Mouse (Mus musculus): ENCODE measurements around the gene Mt3. TPM values are rescaled to one million over a fixed set of nuclear protein-coding genes. Genes with fewer than 3 reads are reported as not detected.

Gene Mt3
- polyA plus RNA-seq (2015; fragmentation: Nextera tagmentation; extraction: Ambion mirVana), result 2.2 and 2.7 TPM in 2 replicates

- Histone ChIP-seq H3K27ac (no peak within 1 kb of the TSS), H3K27me3 (ENCODE audit: insufficient read depth, low read length) (no peaks in the 10 kb centered on the region), H3K9ac (ENCODE audit: low read depth, low read length) (no peak within 1 kb of the TSS), H3K4me1 (replicated peaks; ENCODE audit: insufficient read depth, low read length) (peaks cover 6% of the 10 kb centered on the region; the same call in 1 of the 2 replicates), H3K4me3 (replicated peaks; ENCODE audit: low read depth, low read length) (peak within 1 kb of the TSS; percentile 7; the same call in 1 of the 2 replicates), H3K4me2 (ENCODE audit: low read length) (peak within 1 kb of the TSS; percentile 53), H3K36me3 (ENCODE audit: insufficient read depth, low read length) (no peaks in the 10 kb centered on the region), H3K9me3 (replicated peaks; ENCODE audit: low read length) (no peaks in the 10 kb centered on the region)
- DNase-seq (ENCODE audit: low spot score) (peak; percentile 68), ATAC-seq (replicated peaks; ENCODE audit: low FRiP score, low read depth) (peak; percentile 81)
- peak; percentile 38 for TF ChIP-seq CTCF (IDR thresholded peaks at IDR 0.05; ENCODE audit: low read depth)
- 2% methylated on average over 29 of the region's 29 CpGs for WGBS
Measured at GRCm38 (mm10) chr8:94152513-94153300, at the start of gene Mt3. Gene Mt3 (plus strand): TSS chr8:94152607.

DNA sequence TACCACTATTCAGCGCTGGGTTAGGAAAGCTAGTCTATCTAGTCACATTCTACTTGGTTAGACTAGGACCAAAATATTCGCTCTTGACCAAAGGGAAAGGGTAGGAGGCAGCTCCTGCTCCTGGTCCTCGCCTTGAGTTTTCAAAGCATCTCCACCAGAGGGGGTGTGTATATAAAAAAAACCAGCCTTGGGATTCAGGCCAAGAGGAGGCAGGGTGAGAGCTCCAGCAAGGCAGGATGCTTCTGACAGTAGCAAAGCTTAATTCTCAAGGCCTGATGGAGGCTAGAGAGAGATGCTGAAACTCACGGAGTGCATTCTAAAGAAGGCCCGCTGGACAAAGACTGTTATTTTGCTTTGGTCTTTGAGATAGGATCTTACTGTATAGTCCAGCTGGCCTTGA, 48.3 kb upstream of the Mt3 start:
- no peak overlapping the region for H3K9ac ChIP-seq (ENCODE audit: low read depth, low read length)
- WGBS, result 52% methylated on average over 5 of the region's 5 CpGs
- H3K4me3 ChIP-seq (replicated peaks; ENCODE audit: low read depth, low read length), result no peak overlapping the region

GRCm38 (mm10) chr8:94107871-94108270, 44.5 kb upstream of the Mt3 start:
- Histone ChIP-seq H3K4me3 (replicated peaks; ENCODE audit: low read depth, low read length) (no peak overlapping the region), H3K9ac (ENCODE audit: low read depth, low read length) (no peak overlapping the region), H3K4me1 (replicated peaks; ENCODE audit: insufficient read depth, low read length) (no peaks in the 10 kb centered on the region), H3K4me2 (ENCODE audit: low read length) (no peak overlapping the region), H3K27me3 (ENCODE audit: insufficient read depth, low read length) (no peaks in the 10 kb centered on the region), H3K27ac (no peak overlapping the region), H3K36me3 (ENCODE audit: insufficient read depth, low read length) (no peaks in the 10 kb centered on the region), H3K9me3 (replicated peaks; ENCODE audit: low read length) (no peaks in the 10 kb centered on the region)
- ATAC-seq (replicated peaks; ENCODE audit: low FRiP score, low read depth) (no peak), DNase-seq (ENCODE audit: low spot score) (no peak)
- WGBS, result 66% methylated on average over 3 of the region's 3 CpGs
- no peak for TF ChIP-seq CTCF (IDR thresholded peaks at IDR 0.05; ENCODE audit: low read depth)

More for the DNA sequence above, 48.3 kb upstream of the Mt3 start:
- Histone ChIP-seq H3K36me3 (ENCODE audit: insufficient read depth, low read length) (no peaks in the 10 kb centered on the region), H3K9me3 (replicated peaks; ENCODE audit: low read length) (no peaks in the 10 kb centered on the region), H3K27me3 (ENCODE audit: insufficient read depth, low read length) (no peaks in the 10 kb centered on the region), H3K4me2 (ENCODE audit: low read length) (no peak overlapping the region), H3K4me1 (replicated peaks; ENCODE audit: insufficient read depth, low read length) (no peaks in the 10 kb centered on the region), H3K27ac (no peak overlapping the region)
- DNase-seq (ENCODE audit: low spot score), result peak; percentile 44
- TF ChIP-seq CTCF (IDR thresholded peaks at IDR 0.05; ENCODE audit: low read depth), result peak; percentile 55
- no peak for ATAC-seq (replicated peaks; ENCODE audit: low FRiP score, low read depth)

DNA sequence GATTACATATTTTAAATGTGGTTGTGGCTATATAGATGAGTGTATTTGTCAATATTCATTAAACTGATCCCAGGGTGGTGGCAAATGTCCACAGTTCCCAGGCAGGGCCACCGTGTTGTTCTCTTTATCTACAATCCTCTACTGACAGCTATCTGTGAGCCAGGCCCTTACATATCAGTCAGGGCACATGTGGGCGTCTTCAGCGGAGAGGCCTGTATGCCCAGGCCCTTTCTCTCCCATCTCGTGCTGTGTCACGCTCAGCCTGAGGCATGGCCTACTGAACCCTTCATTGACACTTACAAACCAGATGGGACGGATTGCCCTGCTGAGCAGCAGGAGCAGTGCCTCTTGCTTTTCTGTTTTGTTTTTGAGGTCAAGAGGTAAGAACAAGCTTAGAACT, 43.0 kb upstream of the Mt3 start:
- Histone ChIP-seq H3K4me2 (ENCODE audit: low read length) (no peak overlapping the region), H3K4me1 (replicated peaks; ENCODE audit: insufficient read depth, low read length) (no peaks in the 10 kb centered on the region), H3K27me3 (ENCODE audit: insufficient read depth, low read length) (no peaks in the 10 kb centered on the region), H3K9ac (ENCODE audit: low read depth, low read length) (no peak overlapping the region), H3K4me3 (replicated peaks; ENCODE audit: low read depth, low read length) (no peak overlapping the region), H3K9me3 (replicated peaks; ENCODE audit: low read length) (no peaks in the 10 kb centered on the region), H3K36me3 (ENCODE audit: insufficient read depth, low read length) (no peaks in the 10 kb centered on the region), H3K27ac (no peak overlapping the region)
- DNase-seq (ENCODE audit: low spot score) (no peak), ATAC-seq (replicated peaks; ENCODE audit: low FRiP score, low read depth) (no peak)
- WGBS, result 81% methylated on average over 6 of the region's 6 CpGs
- TF ChIP-seq CTCF (IDR thresholded peaks at IDR 0.05; ENCODE audit: low read depth), result no peak

GRCm38 (mm10) chr8:94109835-94110234, 42.6 kb upstream of the Mt3 start:
- ATAC-seq (replicated peaks; ENCODE audit: low FRiP score, low read depth) (no peak), DNase-seq (ENCODE audit: low spot score) (no peak)
- H3K4me3 ChIP-seq (replicated peaks; ENCODE audit: low read depth, low read length), result no peak overlapping the region
- no peaks in the 10 kb centered on the region for H3K9me3 ChIP-seq (replicated peaks; ENCODE audit: low read length)
- peak; percentile 34; the same call in 1 of the 2 replicates for TF ChIP-seq CTCF (IDR thresholded peaks at IDR 0.05; ENCODE audit: low read depth)
- no peak overlapping the region for H3K9ac ChIP-seq (ENCODE audit: low read depth, low read length)
- no peaks in the 10 kb centered on the region for H3K27me3 ChIP-seq (ENCODE audit: insufficient read depth, low read length)
- no peak overlapping the region for H3K27ac ChIP-seq
- no peaks in the 10 kb centered on the region for H3K36me3 ChIP-seq (ENCODE audit: insufficient read depth, low read length)
- H3K4me2 ChIP-seq (ENCODE audit: low read length), result no peak overlapping the region
- WGBS, result 78% methylated on average over 5 of the region's 5 CpGs
- H3K4me1 ChIP-seq (replicated peaks; ENCODE audit: insufficient read depth, low read length), result no peaks in the 10 kb centered on the region

- no peak overlapping the region for H3K27ac ChIP-seq
- DNase-seq (ENCODE audit: low spot score) (no peak), ATAC-seq (replicated peaks; ENCODE audit: low FRiP score, low read depth) (no peak)
- 64% methylated on average over 6 of the region's 6 CpGs for WGBS
- TF ChIP-seq CTCF (IDR thresholded peaks at IDR 0.05; ENCODE audit: low read depth), result no peak
- H3K36me3 ChIP-seq (ENCODE audit: insufficient read depth, low read length), result no peaks in the 10 kb centered on the region
- no peaks in the 10 kb centered on the region for H3K4me1 ChIP-seq (replicated peaks; ENCODE audit: insufficient read depth, low read length)
- H3K9me3 ChIP-seq (replicated peaks; ENCODE audit: low read length), result no peaks in the 10 kb centered on the region
- H3K9ac ChIP-seq (ENCODE audit: low read depth, low read length), result no peak overlapping the region
- H3K4me3 ChIP-seq (replicated peaks; ENCODE audit: low read depth, low read length), result no peak overlapping the region
- H3K4me2 ChIP-seq (ENCODE audit: low read length), result no peak overlapping the region
- no peaks in the 10 kb centered on the region for H3K27me3 ChIP-seq (ENCODE audit: insufficient read depth, low read length)
Measured at GRCm38 (mm10) chr8:94110526-94111177, 41.8 kb upstream of the Mt3 start.

All from kidney, postnatal 0 days (tissue).